Mouse (Mus musculus) natural killer cell, adult 2 months (primary cell): ENCODE data around the gene Plp1.

ENCODE experiments used
- DNase-seq, 2 experiments: peaks; one replicate each; pipeline ENCODE4 v3.0.0; 2022; ENCODE audit warnings: low spot score in 2 of 2

The Plp1 gene

GRCm38 (mm10) chrX:136822371-136822770 is at the start of gene Plp1:
TSS of gene Plp1 (plus strand) at chrX:136822671.
- DNase-seq: no peak

GRCm38 (mm10) chrX:136773035-136773434 is 49.4 kb upstream of the Plp1 start:
- no peak for DNase-seq

GRCm38 (mm10) chrX:136778046-136778445 is 44.4 kb upstream of the Plp1 start:
- DNase-seq: no peak

- DNase-seq: no peak
These were observed 43.2 kb upstream of the Plp1 start for GRCm38 (mm10) chrX:136779262-136779661.

- DNase-seq: no peak
These were observed 42.4 kb upstream of the Plp1 start, which contains the start of gene Glra4 for GRCm38 (mm10) chrX:136780041-136780440. TSS of gene Glra4 (minus strand) at chrX:136780141.

- no peak for DNase-seq
These were observed 33.0 kb upstream of the Plp1 start for GRCm38 (mm10) chrX:136789446-136789845.

- no peak for DNase-seq
These were observed 25.2 kb upstream of the Plp1 start for GRCm38 (mm10) chrX:136797223-136797622.

GRCm38 (mm10) chrX:136819752-136820151 is 2.7 kb upstream of the Plp1 start:
- DNase-seq: no peak

GRCm38 (mm10) chrX:136820250-136820649 is 2.2 kb upstream of the Plp1 start:
- DNase-seq: peak; percentile 7 to 19

- DNase-seq: no peak
These were observed 2.5 kb downstream of the Plp1 start for GRCm38 (mm10) chrX:136825016-136825415.

GRCm38 (mm10) chrX:136828610-136829009 is 6.1 kb downstream of the Plp1 start:
- no peak for DNase-seq

GRCm38 (mm10) chrX:136850300-136850699 is 27.8 kb downstream of the Plp1 start:
- DNase-seq: no peak

GRCm38 (mm10) chrX:136868061-136869040 is 45.9 kb downstream of the Plp1 start, which contains the start of gene Rab9b:
TSS of gene Rab9b (minus strand) at chrX:136868755.
- no peak for DNase-seq
